Mouse (Mus musculus): Measurements from ENCODE around the gene Usp43. TPM values are rescaled to one million over a fixed set of nuclear protein-coding genes. Genes with fewer than 3 reads are reported as not detected.

The Usp43 gene
- polyA plus RNA-seq, 1 experiment = not detected

DNA sequence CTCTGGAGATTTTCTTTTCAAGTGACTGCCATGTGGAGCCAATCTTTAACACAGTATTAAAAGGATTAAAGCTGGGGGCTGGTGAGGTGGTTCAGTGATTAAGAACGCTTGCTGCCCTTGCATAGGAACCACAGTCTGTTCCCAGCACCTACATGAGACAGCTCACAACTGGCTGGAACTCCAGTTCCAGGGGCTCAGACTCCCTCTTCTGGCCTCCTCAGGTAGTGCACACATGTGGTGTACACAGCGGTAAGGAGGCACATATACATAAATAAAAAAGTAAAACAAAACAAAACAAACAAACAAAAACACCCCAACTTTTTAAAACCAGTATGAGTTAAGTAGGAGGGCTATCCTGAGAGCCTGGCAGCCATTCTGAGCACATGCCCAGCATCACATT is 36.0 kb downstream of the Usp43 start:
- Histone ChIP-seq H3K4me3 (replicated peaks; ENCODE audit: control insufficient read depth, low read depth, low read length) (no peak overlapping the region), H3K27ac (ENCODE audit: control insufficient read depth, insufficient read depth, low read depth, low read length, poor library complexity) (no peak overlapping the region), H3K4me1 (ENCODE audit: control insufficient read depth, insufficient read depth, low read length) (no peaks in the 10 kb centered on the region)
- no peak for TF ChIP-seq CTCF (IDR thresholded peaks at IDR 0.05; ENCODE audit: control insufficient read depth, insufficient read depth, low read length)
- TF ChIP-seq POLR2A (IDR thresholded peaks at IDR 0.05; ENCODE audit: borderline replicate concordance, control insufficient read depth, low read depth, low read length) = no peak
- 88% methylated on average over 2 of the region's 2 CpGs for WGBS

DNA sequence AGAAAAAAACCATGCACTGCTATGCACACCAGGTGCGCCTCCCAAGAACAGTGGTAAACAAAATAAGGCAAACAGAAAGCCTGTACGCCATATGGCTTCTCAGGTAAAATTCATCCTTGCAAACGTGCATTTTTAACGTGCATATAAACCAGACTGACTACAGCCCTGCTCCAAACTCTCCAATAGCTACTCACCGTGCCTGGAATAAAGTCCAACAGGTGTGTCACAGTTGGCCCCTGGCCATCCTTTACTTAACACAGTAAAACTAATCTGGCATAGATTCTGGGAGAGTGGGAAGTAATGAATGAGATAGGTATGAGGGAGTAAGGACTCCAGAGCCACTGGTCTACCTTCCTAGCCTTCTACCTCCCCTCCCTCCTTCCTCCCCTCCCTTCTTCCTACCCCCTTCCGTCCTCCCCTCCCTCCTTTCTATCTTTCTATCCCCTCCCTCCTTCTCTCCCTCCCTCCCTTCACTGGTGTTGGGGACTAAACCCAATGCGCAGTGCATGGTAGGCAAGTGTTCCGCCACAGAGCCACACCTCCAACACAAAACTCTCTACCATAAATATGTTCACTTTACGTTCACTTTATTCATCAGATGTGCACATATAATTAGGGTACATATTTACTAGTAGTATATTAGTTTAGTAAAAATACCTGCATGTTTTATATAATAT is 56.3 kb downstream of the Usp43 start:
- TF ChIP-seq POLR2A (IDR thresholded peaks at IDR 0.05; ENCODE audit: borderline replicate concordance, control insufficient read depth, low read depth, low read length) = no peak
- TF ChIP-seq CTCF (IDR thresholded peaks at IDR 0.05; ENCODE audit: control insufficient read depth, insufficient read depth, low read length) = no peak
- no peak overlapping the region for H3K4me3 ChIP-seq (replicated peaks; ENCODE audit: control insufficient read depth, low read depth, low read length)
- 75% methylated on average over 9 of the region's 9 CpGs for WGBS
- no peaks in the 10 kb centered on the region for H3K4me1 ChIP-seq (ENCODE audit: control insufficient read depth, insufficient read depth, low read length)
- H3K27ac ChIP-seq (ENCODE audit: control insufficient read depth, insufficient read depth, low read depth, low read length, poor library complexity) = no peak overlapping the region

DNA sequence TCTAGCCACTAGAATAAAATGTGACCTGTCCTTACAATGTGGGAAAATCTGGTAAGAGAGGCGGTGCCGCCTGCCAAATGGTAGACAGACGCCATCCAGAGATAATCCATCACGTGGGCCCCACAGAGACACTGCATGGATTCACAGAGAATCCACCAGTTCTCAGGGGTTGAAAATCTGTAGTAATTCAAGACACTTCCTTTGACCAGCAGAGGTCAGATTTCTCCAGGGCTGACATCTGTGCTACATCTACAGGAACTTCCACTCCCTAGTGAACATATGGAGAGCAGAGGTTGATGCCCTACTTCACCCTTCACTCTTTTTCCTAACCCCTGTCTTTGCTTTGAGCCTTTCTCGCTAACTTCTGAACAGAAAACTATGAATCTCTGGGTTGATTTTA is 56.9 kb downstream of the Usp43 start:
- no peaks in the 10 kb centered on the region for H3K4me1 ChIP-seq (ENCODE audit: control insufficient read depth, insufficient read depth, low read length)
- WGBS = 77% methylated on average over 5 of the region's 5 CpGs
- TF ChIP-seq POLR2A (IDR thresholded peaks at IDR 0.05; ENCODE audit: borderline replicate concordance, control insufficient read depth, low read depth, low read length) = no peak
- no peak for TF ChIP-seq CTCF (IDR thresholded peaks at IDR 0.05; ENCODE audit: control insufficient read depth, insufficient read depth, low read length)
- H3K4me3 ChIP-seq (replicated peaks; ENCODE audit: control insufficient read depth, low read depth, low read length) = no peak overlapping the region
- no peak overlapping the region for H3K27ac ChIP-seq (ENCODE audit: control insufficient read depth, insufficient read depth, low read depth, low read length, poor library complexity)

DNA sequence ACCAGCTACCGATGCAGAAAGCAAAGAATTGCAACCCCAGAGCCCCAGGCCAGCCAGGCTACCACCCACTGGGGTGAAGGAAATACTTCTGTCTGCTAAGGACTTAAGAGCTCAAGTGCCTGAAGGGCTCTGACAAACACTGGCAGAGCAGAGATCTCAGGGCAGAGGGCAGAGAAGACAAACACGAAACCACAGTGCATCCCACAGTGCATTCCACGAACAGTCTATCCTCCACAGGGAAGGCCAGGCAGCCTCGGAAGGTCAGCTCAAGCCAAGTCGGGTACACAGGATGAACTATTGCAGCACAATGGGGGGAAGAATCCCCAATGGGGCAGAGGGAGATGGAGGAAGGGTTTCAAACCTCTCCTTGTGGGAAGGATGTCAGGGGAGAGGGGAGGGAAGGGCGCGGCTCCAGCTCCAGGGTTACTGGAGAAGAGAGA is 60.5 kb downstream of the Usp43 start:
- Histone ChIP-seq H3K27ac (ENCODE audit: control insufficient read depth, insufficient read depth, low read depth, low read length, poor library complexity) (no peak overlapping the region), H3K4me1 (ENCODE audit: control insufficient read depth, insufficient read depth, low read length) (no peaks in the 10 kb centered on the region), H3K4me3 (replicated peaks; ENCODE audit: control insufficient read depth, low read depth, low read length) (no peak overlapping the region)
- TF ChIP-seq POLR2A (IDR thresholded peaks at IDR 0.05; ENCODE audit: borderline replicate concordance, control insufficient read depth, low read depth, low read length) (no peak), CTCF (IDR thresholded peaks at IDR 0.05; ENCODE audit: control insufficient read depth, insufficient read depth, low read length) (no peak)
- 6% methylated on average over 7 of the region's 7 CpGs for WGBS

DNA sequence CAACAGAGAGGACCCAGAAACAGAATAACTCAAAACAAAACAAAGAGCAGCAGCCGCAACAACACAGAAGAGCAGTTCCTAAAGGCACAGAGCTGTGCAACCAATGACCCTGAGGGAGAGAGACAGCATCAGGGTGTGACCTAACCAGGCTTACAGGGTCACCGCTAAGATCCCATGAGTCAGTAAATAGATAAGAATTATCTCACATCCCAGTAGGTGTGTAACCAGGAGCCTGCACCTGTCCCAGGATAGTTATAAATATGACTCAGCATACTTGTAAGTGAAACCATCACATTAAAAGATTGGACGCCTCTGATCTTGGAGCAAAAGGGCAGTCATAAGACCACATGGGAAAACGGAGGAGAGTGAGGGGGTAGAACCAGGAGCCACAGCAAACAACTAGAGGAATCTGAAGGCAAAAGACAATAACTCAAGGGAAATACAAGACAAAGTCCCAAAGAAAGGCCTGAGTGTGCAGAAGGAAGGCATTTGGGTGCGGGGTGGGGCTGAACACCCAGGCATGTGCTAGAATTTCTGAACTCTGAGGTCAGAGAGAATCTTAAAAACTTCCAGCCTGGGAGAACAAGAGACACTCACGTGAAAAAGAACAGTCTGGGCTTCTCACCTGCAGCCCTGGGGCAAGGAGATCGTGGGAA is 61.1 kb downstream of the Usp43 start:
- WGBS = 57% methylated on average over 7 of the region's 7 CpGs
- H3K4me3 ChIP-seq (replicated peaks; ENCODE audit: control insufficient read depth, low read depth, low read length) = no peak overlapping the region
- H3K4me1 ChIP-seq (ENCODE audit: control insufficient read depth, insufficient read depth, low read length) = no peaks in the 10 kb centered on the region
- no peak for TF ChIP-seq CTCF (IDR thresholded peaks at IDR 0.05; ENCODE audit: control insufficient read depth, insufficient read depth, low read length)
- TF ChIP-seq POLR2A (IDR thresholded peaks at IDR 0.05; ENCODE audit: borderline replicate concordance, control insufficient read depth, low read depth, low read length) = no peak
- H3K27ac ChIP-seq (ENCODE audit: control insufficient read depth, insufficient read depth, low read depth, low read length, poor library complexity) = no peak overlapping the region

DNA sequence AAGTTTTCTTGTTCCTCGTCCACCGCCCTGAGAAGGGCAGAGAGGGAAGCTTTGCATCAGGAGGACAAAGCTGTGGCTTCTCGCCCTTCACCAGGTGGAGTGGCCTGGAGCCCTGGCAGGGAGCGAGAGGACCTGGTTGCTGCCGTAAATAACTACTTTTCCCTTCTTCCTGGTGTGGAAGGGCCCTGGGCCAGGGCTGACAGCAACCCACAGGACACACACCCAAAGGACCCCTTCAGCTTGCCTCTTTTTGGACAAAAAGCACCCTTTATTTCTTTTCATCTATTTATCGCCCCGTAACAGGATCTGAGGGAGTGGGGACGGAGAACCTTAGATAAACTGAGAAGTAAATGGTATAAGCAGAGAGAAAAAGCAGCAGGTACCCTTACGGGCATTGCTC is 63.4 kb downstream of the Usp43 start:
- H3K4me3 ChIP-seq (replicated peaks; ENCODE audit: control insufficient read depth, low read depth, low read length) = no peak overlapping the region
- 76% methylated on average over 9 of the region's 9 CpGs for WGBS
- H3K27ac ChIP-seq (ENCODE audit: control insufficient read depth, insufficient read depth, low read depth, low read length, poor library complexity) = no peak overlapping the region
- H3K4me1 ChIP-seq (ENCODE audit: control insufficient read depth, insufficient read depth, low read length) = no peaks in the 10 kb centered on the region
- TF ChIP-seq CTCF (IDR thresholded peaks at IDR 0.05; ENCODE audit: control insufficient read depth, insufficient read depth, low read length) (no peak), POLR2A (IDR thresholded peaks at IDR 0.05; ENCODE audit: borderline replicate concordance, control insufficient read depth, low read depth, low read length) (no peak)

DNA sequence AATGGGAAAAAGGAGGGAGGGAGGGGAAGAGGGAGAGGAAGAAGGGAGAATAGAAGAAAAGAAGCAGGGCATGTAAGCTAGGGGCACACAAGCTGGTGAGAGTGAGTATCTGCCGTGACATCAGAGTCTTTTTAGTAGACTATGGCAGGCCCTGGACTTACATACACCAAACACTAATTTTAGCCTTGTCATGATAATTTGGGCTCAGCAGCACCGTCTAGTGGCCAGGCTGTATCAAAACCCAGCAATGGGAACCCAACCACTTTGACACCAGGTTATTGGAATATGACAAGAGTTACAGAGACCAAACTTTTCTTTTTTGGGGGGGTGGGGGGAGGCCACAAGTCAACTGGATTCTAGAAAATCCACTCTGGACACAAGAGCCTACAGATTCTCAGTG is 66.9 kb downstream of the Usp43 start:
- TF ChIP-seq CTCF (IDR thresholded peaks at IDR 0.05; ENCODE audit: control insufficient read depth, insufficient read depth, low read length) = peak; percentile 34; the same call in 1 of the 2 replicates
- no peak for TF ChIP-seq POLR2A (IDR thresholded peaks at IDR 0.05; ENCODE audit: borderline replicate concordance, control insufficient read depth, low read depth, low read length)
- Histone ChIP-seq H3K4me1 (ENCODE audit: control insufficient read depth, insufficient read depth, low read length) (no peaks in the 10 kb centered on the region), H3K4me3 (replicated peaks; ENCODE audit: control insufficient read depth, low read depth, low read length) (no peak overlapping the region), H3K27ac (ENCODE audit: control insufficient read depth, insufficient read depth, low read depth, low read length, poor library complexity) (no peak overlapping the region)
- WGBS = 10% methylated on average over 2 of the region's 2 CpGs

DNA sequence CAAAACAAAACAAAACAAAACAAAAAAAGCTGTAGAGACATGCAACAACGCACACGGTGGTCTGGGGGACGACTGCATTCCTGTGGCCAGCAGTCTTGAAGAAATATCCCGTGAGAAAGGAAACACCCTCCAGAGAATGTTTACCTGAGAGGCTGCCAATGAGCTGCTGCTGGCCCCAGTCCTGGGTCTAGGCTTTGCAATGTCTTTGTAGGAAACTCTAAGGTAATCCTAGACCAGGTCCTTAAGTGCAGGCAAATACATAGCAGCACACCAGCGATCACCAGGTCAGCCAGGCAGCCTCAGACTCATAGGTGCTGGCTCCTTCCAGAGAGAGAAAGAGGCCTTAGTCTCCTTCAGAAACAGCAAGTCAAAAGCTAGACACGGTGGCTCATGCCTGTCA is 68.0 kb downstream of the Usp43 start:
- Histone ChIP-seq H3K4me3 (replicated peaks; ENCODE audit: control insufficient read depth, low read depth, low read length) (no peak overlapping the region), H3K27ac (ENCODE audit: control insufficient read depth, insufficient read depth, low read depth, low read length, poor library complexity) (no peak overlapping the region), H3K4me1 (ENCODE audit: control insufficient read depth, insufficient read depth, low read length) (no peaks in the 10 kb centered on the region)
- TF ChIP-seq CTCF (IDR thresholded peaks at IDR 0.05; ENCODE audit: control insufficient read depth, insufficient read depth, low read length) (no peak), POLR2A (IDR thresholded peaks at IDR 0.05; ENCODE audit: borderline replicate concordance, control insufficient read depth, low read depth, low read length) (no peak)
- 67% methylated on average over 6 of the region's 6 CpGs for WGBS

Data from bone marrow, adult 2 months (tissue).